Mouse (Mus musculus) thymus, postnatal 0 days (tissue): ENCODE measurements around the gene Cox19. TPM values are rescaled to one million over a fixed set of nuclear protein-coding genes. Genes with fewer than 3 reads are reported as not detected.
A peak's percentile ranks its signal among the peaks of the same experiment; 100 is the strongest.

Experiments used
- DNase-seq: peaks from one replicate; pipeline ENCODE4 v3.0.0-alpha.2; 2015; ENCODE audit warnings: low spot score
- polyA plus RNA-seq: library from polyadenylated mRNA; unstranded; fragments of >200 nt; fragmentation: Nextera tagmentation; extraction: Ambion mirVana; gene quantifications from 2 replicates; pipeline ENCODE4 v1.2.1, GENCODE M21; 2015

Cox19 gene
- polyA plus RNA-seq, 1 experiment from 2014 or later: 112 TPM

GRCm38 (mm10) chr5:139382760-139383159 is 31.5 kb upstream of the Cox19 start:
- DNase-seq: peak; percentile 81

GRCm38 (mm10) chr5:139381586-139382513 is 30.6 kb upstream of the Cox19 start:
- peak; percentile 91 for DNase-seq

GRCm38 (mm10) chr5:139380385-139381248 is 29.4 kb upstream of the Cox19 start:
- DNase-seq: peak; percentile 81

- no peak for DNase-seq
Observed at GRCm38 (mm10) chr5:139379771-139380384, 28.7 kb upstream of the Cox19 start.

GRCm38 (mm10) chr5:139378986-139379629 is 27.9 kb upstream of the Cox19 start:
- DNase-seq: peak; percentile 44

GRCm38 (mm10) chr5:139378271-139378556 is 27.0 kb upstream of the Cox19 start:
- DNase-seq: no peak

GRCm38 (mm10) chr5:139377468-139378270 is 26.5 kb upstream of the Cox19 start, which contains the start of gene Gpr146:
Gpr146 (plus strand) TSS chr5:139377697.
- DNase-seq: peak; percentile 44

- no peak for DNase-seq
Observed at GRCm38 (mm10) chr5:139374841-139375240, 23.6 kb upstream of the Cox19 start.

GRCm38 (mm10) chr5:139373889-139374444 is 22.7 kb upstream of the Cox19 start:
- no peak for DNase-seq

GRCm38 (mm10) chr5:139373126-139373525 is 21.9 kb upstream of the Cox19 start:
- no peak for DNase-seq

- DNase-seq: peak; percentile 88
Observed at GRCm38 (mm10) chr5:139371631-139372401, 20.6 kb upstream of the Cox19 start.

GRCm38 (mm10) chr5:139371118-139371517 is 19.9 kb upstream of the Cox19 start:
- DNase-seq: no peak

GRCm38 (mm10) chr5:139370336-139370735 is 19.1 kb upstream of the Cox19 start:
- DNase-seq: no peak

- DNase-seq: no peak
Observed at GRCm38 (mm10) chr5:139368638-139369320, 17.6 kb upstream of the Cox19 start.

- DNase-seq: no peak
Observed at GRCm38 (mm10) chr5:139367884-139368458, 16.8 kb upstream of the Cox19 start.

GRCm38 (mm10) chr5:139366484-139366883 is 15.3 kb upstream of the Cox19 start:
- no peak for DNase-seq

- DNase-seq: no peak
Observed at GRCm38 (mm10) chr5:139365827-139366226, 14.6 kb upstream of the Cox19 start.

- no peak for DNase-seq
Observed at GRCm38 (mm10) chr5:139364911-139365571, 13.8 kb upstream of the Cox19 start.
